Mouse (Mus musculus) liver, adult 2 months (tissue): ENCODE data around the gene Dpyd.

ENCODE experiments used
- CTCF ChIP-seq: fragments of 200-500 bp; IDR thresholded peaks from 2 replicates; pipeline ENCODE4 v1.5.1; 2011; ENCODE audit warnings: low read depth, low read length, control low read depth
- POLR2A ChIP-seq: fragments of 200-500 bp; IDR thresholded peaks from 2 replicates; pipeline ENCODE4 v1.6.1; 2011; ENCODE audit warnings: low read length, control low read depth; ENCODE audit not compliant: insufficient read depth; ENCODE audit errors: extremely low read depth

DNA sequence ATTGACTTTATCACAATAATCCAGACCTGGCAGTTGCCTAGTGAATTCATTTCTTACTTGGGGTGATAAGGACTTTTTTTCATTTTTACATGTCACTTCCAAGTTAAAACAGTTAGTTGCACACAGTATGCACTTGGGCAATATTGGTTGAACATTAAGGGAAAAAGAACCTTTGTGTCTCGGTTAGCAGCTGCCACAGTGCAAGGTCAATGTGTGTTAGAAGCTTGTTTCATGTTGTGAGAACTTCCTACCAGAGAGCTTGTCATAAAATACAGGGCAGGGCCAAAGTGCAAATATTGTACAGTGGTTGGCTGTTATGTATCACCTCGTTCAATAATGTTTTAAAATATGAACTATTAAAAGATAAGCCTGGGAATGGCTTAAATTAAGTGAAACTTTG, 564.1 kb downstream of the Dpyd start:
- no peak for TF ChIP-seq CTCF
- no peak for TF ChIP-seq POLR2A
